Mouse (Mus musculus) kidney, postnatal 0 days (tissue): Measurements from ENCODE around the gene Hdac6. TPM values are rescaled to one million over a fixed set of nuclear protein-coding genes. Genes with fewer than 3 reads are reported as not detected.

Experiments
- ATAC-seq: fragments of 200-750 bp; cut with Nextera tagmentation; replicated peaks from 2 replicates; pipeline ENCODE4 v1.8.0; 2017; ENCODE audit warnings: low read depth, moderate number of reproducible peaks, moderate TSS enrichment, moderate library complexity; ENCODE audit not compliant: low FRiP score
- DNase-seq: peaks from one replicate; pipeline ENCODE4 v3.0.0-alpha.2; 2016; ENCODE audit warnings: low spot score
- H3K27ac ChIP-seq: fragments of 300-500 bp; sonication (generic); 2 replicates; pipeline ENCODE4 v1.5.1; 2014; ENCODE audit warnings: mild to moderate bottlenecking
- H3K27me3 ChIP-seq: fragments of 300-500 bp; sonication (generic); 2 replicates; pipeline ENCODE4 v1.6.1; 2014; ENCODE audit warnings: low read length, mixed read lengths; ENCODE audit not compliant: insufficient read depth
- H3K36me3 ChIP-seq: fragments of 300-500 bp; sonication (generic); 2 replicates; pipeline ENCODE4 v1.6.1; 2014; ENCODE audit warnings: low read length, mixed read lengths; ENCODE audit not compliant: insufficient read depth
- H3K4me1 ChIP-seq: fragments of 300-500 bp; sonication (generic); replicated peaks from 2 replicates; pipeline ENCODE4 v1.6.1; 2014; ENCODE audit warnings: antibody characterized with exemption, low read length, mixed read lengths; ENCODE audit not compliant: insufficient read depth
- H3K4me2 ChIP-seq: fragments of 300-500 bp; sonication (generic); 2 replicates; pipeline ENCODE4 v1.6.1; 2014; ENCODE audit warnings: mild to moderate bottlenecking, low read length, moderate library complexity, mixed read lengths
- H3K4me3 ChIP-seq: fragments of 300-500 bp; sonication (generic); replicated peaks from 2 replicates; pipeline ENCODE4 v1.5.1; 2014; ENCODE audit warnings: low read depth, low read length
- H3K9ac ChIP-seq: fragments of 300-500 bp; sonication (generic); 2 replicates; pipeline ENCODE4 v1.6.1; 2014; ENCODE audit warnings: low read depth, low read length
- H3K9me3 ChIP-seq: fragments of 300-500 bp; sonication (generic); replicated peaks from 2 replicates; pipeline ENCODE4 v1.6.1; 2016; ENCODE audit warnings: low read length, inconsistent platforms, mixed read lengths
- CTCF ChIP-seq: IDR thresholded peaks from 2 replicates; pipeline ENCODE4 v1.5.1; 2016; ENCODE audit warnings: antibody characterized with exemption, low read depth, mild to moderate bottlenecking, moderate library complexity
- WGBS: fragments of 180-500 bp; shearing (Covaris S2); extraction: QIAGEN DNeasy Blood & Tissue Kit; methylation state at CpG from one replicate; pipeline ENCODE4 v1.1.7; 2014; 5-methylcytosine and 5-hydroxymethylcytosine counted together
- polyA plus RNA-seq: library from polyadenylated mRNA; unstranded; fragments of >200 nt; fragmentation: Nextera tagmentation; extraction: Ambion mirVana; gene quantifications from 2 replicates; pipeline ENCODE4 v1.2.1, GENCODE M21; 2015

Gene Hdac6
- polyA plus RNA-seq, 1 experiment from 2014 or later = 39.4 TPM

DNA sequence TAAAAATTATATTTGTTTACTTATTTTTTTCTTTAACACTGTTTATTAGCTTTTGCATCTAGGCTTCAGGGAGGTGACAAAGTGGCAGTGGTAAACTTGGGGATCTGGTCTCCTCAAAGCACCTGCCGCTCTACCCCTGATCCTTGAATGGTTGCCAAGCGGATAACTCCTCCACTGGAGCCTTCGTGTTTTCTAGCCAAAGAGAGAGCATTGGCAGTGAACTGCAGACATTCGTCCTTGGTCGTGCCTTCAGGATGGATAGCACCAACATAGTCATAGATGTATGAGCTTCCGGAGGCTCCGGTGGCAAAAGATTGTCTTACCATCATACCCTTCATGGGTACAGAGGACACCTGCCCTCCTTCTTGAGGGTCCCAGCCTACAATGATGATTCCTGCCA lies 2.4 kb upstream of the Hdac6 start:
- no peak overlapping the region for H3K4me2 ChIP-seq

GRCm38 (mm10) chrX:7947900-7948492 lies 307 bp upstream of the Hdac6 start:
- DNase-seq (peak; percentile 96), ATAC-seq (peak; percentile 97; the same call in 1 of the 2 replicates)
- Histone ChIP-seq H3K4me1 (no peaks in the 10 kb centered on the region), H3K4me3 (peak overlapping the region; percentile 38), H3K9ac (peak overlapping the region; percentile 53; the same call in 1 of the 2 replicates), H3K36me3 (no peaks in the 10 kb centered on the region), H3K9me3 (no peaks in the 10 kb centered on the region), H3K4me2 (peak overlapping the region; percentile 53), H3K27ac (no peak overlapping the region), H3K27me3 (no peaks in the 10 kb centered on the region)
- no peak for TF ChIP-seq CTCF
- 26% methylated on average over 38 of the region's 38 CpGs for WGBS

More for the DNA sequence above, 2.4 kb upstream of the Hdac6 start:
- H3K4me1 ChIP-seq = no peaks in the 10 kb centered on the region
- WGBS = 86% methylated on average over 7 of the region's 7 CpGs
- DNase-seq (no peak), ATAC-seq (no peak)
- no peaks in the 10 kb centered on the region for H3K36me3 ChIP-seq
- no peak overlapping the region for H3K9ac ChIP-seq
- no peaks in the 10 kb centered on the region for H3K27me3 ChIP-seq
- no peak overlapping the region for H3K4me3 ChIP-seq
- TF ChIP-seq CTCF = no peak
- H3K9me3 ChIP-seq = no peaks in the 10 kb centered on the region
- H3K27ac ChIP-seq = no peak overlapping the region

DNA sequence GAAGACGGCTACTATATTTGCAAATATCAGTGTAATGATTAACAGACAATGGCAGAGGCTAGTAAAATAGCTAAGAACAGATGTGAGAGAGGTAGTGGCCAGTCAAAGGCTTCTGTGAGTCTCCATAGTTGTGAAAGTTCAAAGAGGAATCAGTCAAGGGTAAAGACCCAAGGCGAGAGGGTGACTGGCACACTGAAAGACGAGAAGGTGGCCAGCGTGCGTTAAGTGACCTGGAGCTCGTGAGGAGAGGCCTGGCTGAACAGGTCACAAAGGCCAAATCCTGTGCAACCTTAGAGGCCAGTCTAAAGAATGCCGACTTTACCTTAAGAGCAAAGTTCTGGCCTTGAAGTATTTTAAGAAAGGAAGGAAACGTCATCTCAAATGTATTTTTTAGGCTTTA lies 2.1 kb downstream of the Hdac6 start:
- ATAC-seq = no peak
- Histone ChIP-seq H3K4me3 (no peak overlapping the region), H3K36me3 (no peaks in the 10 kb centered on the region), H3K27me3 (no peaks in the 10 kb centered on the region), H3K4me2 (no peak overlapping the region), H3K27ac (no peak overlapping the region), H3K9me3 (no peaks in the 10 kb centered on the region), H3K4me1 (no peaks in the 10 kb centered on the region), H3K9ac (no peak overlapping the region)
- no peak for TF ChIP-seq CTCF
- 58% methylated on average over 8 of the region's 8 CpGs for WGBS
- no peak for DNase-seq

GRCm38 (mm10) chrX:7937667-7938066 lies 10.0 kb downstream of the Hdac6 start:
- Histone ChIP-seq H3K9me3 (no peaks in the 10 kb centered on the region), H3K4me2 (no peak overlapping the region), H3K27me3 (no peaks in the 10 kb centered on the region), H3K9ac (no peak overlapping the region), H3K4me1 (no peaks in the 10 kb centered on the region), H3K27ac (no peak overlapping the region), H3K4me3 (no peak overlapping the region), H3K36me3 (0 out of 2 replicates have a peak, but pooled peaks cover 4% of the 10 kb centered on the region)
- DNase-seq (no peak), ATAC-seq (no peak)
- TF ChIP-seq CTCF = no peak
- 90% methylated on average over 6 of the region's 6 CpGs for WGBS

GRCm38 (mm10) chrX:7936874-7937273 lies 10.8 kb downstream of the Hdac6 start:
- Histone ChIP-seq H3K27ac (no peak overlapping the region), H3K9ac (no peak overlapping the region), H3K4me3 (no peak overlapping the region), H3K9me3 (no peaks in the 10 kb centered on the region), H3K4me2 (no peak overlapping the region), H3K36me3 (0 out of 2 replicates have a peak, but pooled peaks cover 4% of the 10 kb centered on the region), H3K27me3 (no peaks in the 10 kb centered on the region), H3K4me1 (no peaks in the 10 kb centered on the region)
- WGBS = 57% methylated on average over 11 of the region's 11 CpGs
- ATAC-seq (no peak), DNase-seq (no peak)
- peak; percentile 37; the same call in 1 of the 2 replicates for TF ChIP-seq CTCF

- Histone ChIP-seq H3K27me3 (0 out of 2 replicates have a peak, but pooled peaks cover 3% of the 10 kb centered on the region), H3K27ac (no peak within 1 kb of the TSS), H3K4me1 (no peaks in the 10 kb centered on the region), H3K4me2 (no peak within 1 kb of the TSS), H3K9me3 (no peaks in the 10 kb centered on the region), H3K36me3 (no peaks in the 10 kb centered on the region), H3K9ac (no peak within 1 kb of the TSS), H3K4me3 (no peak within 1 kb of the TSS)
- DNase-seq (no peak), ATAC-seq (0 out of 2 replicates have a peak, but pooled peaks have one; percentile 46)
- no peak for TF ChIP-seq CTCF
- WGBS = 22% methylated on average over 19 of the region's 19 CpGs
Observed at GRCm38 (mm10) chrX:7928270-7928790, 19.4 kb downstream of the Hdac6 start, which contains the start of gene Eras. Gene Eras (minus strand): TSS chrX:7928607.

DNA sequence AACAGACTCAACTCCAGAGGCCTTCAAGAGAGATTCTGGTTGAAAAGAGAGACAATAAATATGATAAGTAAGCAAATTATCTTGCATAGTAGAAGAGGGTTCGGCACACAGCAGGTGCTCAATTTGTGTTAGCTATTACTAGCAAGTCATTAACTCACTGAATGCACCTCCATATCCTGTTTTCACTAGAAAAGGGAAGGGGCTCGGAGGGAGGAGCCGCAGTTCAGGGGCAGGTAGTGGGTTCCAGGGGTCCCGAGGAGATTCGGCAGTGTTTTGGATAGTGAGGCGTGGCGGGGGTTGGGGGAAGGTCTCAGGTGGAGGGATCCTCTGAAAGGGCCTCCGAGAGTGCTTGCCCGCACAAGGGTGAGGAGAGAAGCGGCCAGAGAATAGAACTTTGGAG lies 20.6 kb downstream of the Hdac6 start:
- no peaks in the 10 kb centered on the region for H3K9me3 ChIP-seq

More for the DNA sequence above, 20.6 kb downstream of the Hdac6 start:
- Histone ChIP-seq H3K27me3 (0 out of 2 replicates have a peak, but pooled peaks cover 6% of the 10 kb centered on the region), H3K27ac (no peak overlapping the region), H3K4me2 (no peak overlapping the region), H3K36me3 (no peaks in the 10 kb centered on the region), H3K4me1 (no peaks in the 10 kb centered on the region), H3K9ac (no peak overlapping the region), H3K4me3 (no peak overlapping the region)
- no peak for DNase-seq
- WGBS = 37% methylated on average over 10 of the region's 10 CpGs
- no peak for ATAC-seq
- TF ChIP-seq CTCF = no peak
